Mouse (Mus musculus): ENCODE results near the gene Lrp8.

GRCm38 (mm10) chr4:107864866-107865265 is 62.8 kb downstream of the Lrp8 start:
- TF ChIP-seq TAL1 (IDR thresholded peaks at IDR 0.05; ENCODE audit: low read length) = no peak
- TF ChIP-seq GATA1 (IDR thresholded peaks at IDR 0.05; ENCODE audit: low read length) = no peak
